Mouse (Mus musculus): Measurements from ENCODE around the gene Fbxo34.
A peak's percentile ranks its signal among the peaks of the same experiment; 100 is the strongest.
"Not testable (repeated sequence)": the region's sequence is repeated elsewhere in the genome, so short reads cannot be mapped to it uniquely, and the experiment has no call there.

The Fbxo34 gene

DNA sequence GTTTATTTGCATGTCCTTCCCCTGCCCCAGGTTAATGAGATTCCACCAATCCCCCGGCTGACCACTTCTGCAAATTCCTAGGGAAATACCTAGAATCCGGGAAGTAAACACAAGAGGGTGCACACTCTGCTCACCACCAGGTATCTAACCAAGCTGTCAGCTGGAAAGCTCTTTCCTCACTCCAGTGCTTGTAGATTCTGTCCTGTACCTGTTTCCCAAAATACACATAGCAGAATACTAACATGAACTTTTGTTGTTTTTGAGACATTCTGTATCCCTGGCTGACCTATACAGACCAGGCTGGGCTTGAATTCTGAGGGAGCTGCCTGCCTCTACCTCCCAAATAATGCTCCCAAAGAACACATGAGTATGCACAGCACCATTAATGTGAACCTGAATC is 110.5 kb downstream of the Fbxo34 start:
- no peak for DNase-seq (ENCODE audit: low read depth, low spot score)

DNA sequence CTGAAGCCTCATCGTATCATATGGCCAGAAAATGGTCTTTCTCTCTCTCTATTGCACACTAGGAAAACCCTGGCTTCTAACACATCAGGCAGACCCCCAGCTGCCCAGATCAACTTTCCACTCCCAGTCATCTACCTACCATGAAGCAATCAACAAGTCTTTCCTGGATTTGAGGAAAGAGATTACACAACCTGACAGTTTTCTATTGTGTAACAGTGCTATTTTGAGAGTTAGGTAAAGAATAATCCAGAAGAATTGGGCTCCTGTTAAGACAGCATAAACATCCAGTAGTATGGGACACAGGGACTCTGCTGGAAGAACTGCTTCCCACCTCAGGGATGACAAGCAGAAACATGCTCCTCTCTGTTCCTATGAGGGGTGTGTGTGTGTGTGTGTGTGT is 112.3 kb downstream of the Fbxo34 start:
- no peak for DNase-seq (ENCODE audit: low read depth, low spot score)

DNA sequence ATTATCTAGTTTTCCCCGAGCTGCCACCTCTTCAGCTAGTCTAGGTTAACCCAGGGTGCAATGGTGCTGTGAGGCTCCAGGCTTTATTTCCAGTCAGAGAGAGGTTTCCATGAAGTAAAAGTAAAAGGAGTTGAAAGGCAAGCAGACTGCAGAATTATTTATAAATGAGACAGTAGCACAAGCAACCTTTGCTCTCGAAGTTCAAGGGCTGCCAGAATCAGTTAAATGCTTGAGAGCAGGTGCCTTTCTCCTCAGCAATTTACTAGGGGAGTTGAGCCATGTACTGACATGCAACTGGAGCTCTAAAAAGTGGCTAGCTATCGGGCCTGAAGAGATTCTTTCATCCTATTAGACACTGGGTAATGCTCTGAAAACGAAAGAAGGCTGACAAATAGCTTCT is 112.9 kb downstream of the Fbxo34 start:
- DNase-seq (ENCODE audit: low read depth, low spot score): no peak

DNA sequence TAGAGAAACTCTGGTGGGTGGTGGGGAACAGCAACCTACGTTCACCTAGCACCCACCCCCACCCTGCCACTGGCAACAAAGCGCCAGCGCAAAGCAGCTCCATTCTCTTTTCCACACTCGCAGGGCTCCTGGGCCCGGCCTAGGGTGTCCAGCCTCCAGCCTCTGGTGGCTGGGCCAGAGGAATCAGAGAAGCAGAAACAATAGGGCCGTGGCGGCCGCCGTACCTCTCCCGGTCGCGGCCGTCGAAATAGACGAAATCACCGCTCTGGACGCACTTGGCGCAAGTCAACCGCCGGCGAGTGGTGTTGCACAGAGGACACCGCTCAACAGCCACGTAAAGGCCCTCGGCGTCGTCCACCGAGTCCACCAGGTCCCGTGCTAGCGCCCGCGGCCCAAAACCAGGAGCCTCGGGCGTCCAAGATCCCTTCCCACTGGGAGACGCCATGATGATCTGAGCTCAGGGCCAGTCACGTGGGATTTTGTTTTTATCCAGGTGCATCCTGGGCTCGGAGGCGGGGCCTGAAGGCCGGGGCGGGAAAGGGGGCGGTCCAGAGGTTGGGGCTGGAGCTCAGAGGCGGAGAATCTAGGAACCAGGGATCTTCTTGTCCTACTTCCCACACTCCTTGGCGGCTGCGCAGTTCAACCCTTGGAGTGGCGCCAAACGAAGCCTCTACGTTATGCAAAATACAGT is 117.9 kb downstream of the Fbxo34 start:
- DNase-seq (ENCODE audit: low read depth, low spot score): peak; percentile 87

DNA sequence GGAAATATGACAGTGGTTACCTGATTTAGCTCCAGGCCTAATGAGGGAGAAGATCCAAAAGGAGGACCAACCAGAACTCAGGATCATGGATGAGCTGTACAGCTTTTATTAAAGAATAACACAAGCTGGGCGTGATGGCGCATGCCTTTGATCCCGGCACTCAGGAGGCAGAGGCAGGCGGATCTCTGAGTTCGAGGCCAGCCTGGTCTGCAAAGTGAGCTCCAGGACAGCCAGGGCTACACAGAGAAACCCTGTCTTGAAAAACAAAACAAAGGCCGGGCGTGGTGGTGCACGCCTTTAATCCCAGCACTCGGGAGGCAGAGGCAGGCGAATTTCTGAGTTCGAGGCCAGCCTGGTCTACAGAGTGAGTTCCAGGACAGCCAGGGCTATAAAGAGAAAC is 120.3 kb downstream of the Fbxo34 start, which contains the start of gene Atg14:
Gene Atg14 (minus strand): TSS at position 101 of the 400 bp plus-strand sequence.
- DNase-seq (ENCODE audit: low read depth, low spot score): not testable (repeated sequence)

- DNase-seq (ENCODE audit: low read depth, low spot score): no peak
Observed at GRCm38 (mm10) chr14:47572707-47573106, 122.5 kb downstream of the Fbxo34 start.

- no peak for DNase-seq (ENCODE audit: low read depth, low spot score)
Observed at GRCm38 (mm10) chr14:47574721-47575120, 124.5 kb downstream of the Fbxo34 start.

GRCm38 (mm10) chr14:47576687-47577086 is 126.5 kb downstream of the Fbxo34 start:
- no peak for DNase-seq (ENCODE audit: low read depth, low spot score)

GRCm38 (mm10) chr14:47578086-47578485 is 127.9 kb downstream of the Fbxo34 start:
- DNase-seq (ENCODE audit: low read depth, low spot score): no peak

DNA sequence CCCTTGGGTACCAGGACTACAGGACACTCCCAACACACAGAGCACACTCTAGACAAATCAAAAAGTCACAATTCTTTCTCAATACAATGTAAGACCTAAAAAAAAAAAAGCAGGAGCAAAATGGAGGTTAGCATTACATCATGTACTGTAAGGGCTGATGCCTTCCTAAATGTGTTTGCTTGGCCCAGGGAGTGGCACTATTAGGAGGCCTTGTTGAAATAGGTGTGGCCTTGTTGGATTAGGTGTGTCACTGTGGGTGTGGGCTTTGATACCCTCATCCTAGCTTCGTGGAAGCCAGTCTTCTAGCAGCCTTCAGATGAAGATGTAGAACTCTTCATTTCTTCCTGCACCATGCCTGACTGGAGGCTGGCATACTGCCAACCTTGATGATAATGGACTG is 131.1 kb downstream of the Fbxo34 start:
- DNase-seq (ENCODE audit: low read depth, low spot score): no peak
